Mouse (Mus musculus): ENCODE data around the gene Fbxo2.

Gene Fbxo2

GRCm38 (mm10) chr4:148143721-148144120 lies 16.7 kb upstream of the Fbxo2 start:
- DNase-seq (ENCODE audit: low read depth), result no peak

- no peak for DNase-seq (ENCODE audit: low read depth)
Measured at GRCm38 (mm10) chr4:148147714-148148113, 12.7 kb upstream of the Fbxo2 start.

- no peak for DNase-seq (ENCODE audit: low read depth)
Measured at GRCm38 (mm10) chr4:148149540-148149939, 10.9 kb upstream of the Fbxo2 start.

- no peak for DNase-seq (ENCODE audit: low read depth)
Measured at GRCm38 (mm10) chr4:148150242-148150641, 10.2 kb upstream of the Fbxo2 start.

GRCm38 (mm10) chr4:148150953-148151266 lies 9.5 kb upstream of the Fbxo2 start:
- no peak for DNase-seq (ENCODE audit: low read depth)

GRCm38 (mm10) chr4:148151267-148152168 lies 8.9 kb upstream of the Fbxo2 start, which contains the start of gene Fbxo6:
Gene Fbxo6 (minus strand): TSS chr4:148152140.
- DNase-seq (ENCODE audit: low read depth), result peak; percentile 85

GRCm38 (mm10) chr4:148152547-148152946 lies 7.9 kb upstream of the Fbxo2 start:
- no peak for DNase-seq (ENCODE audit: low read depth)

GRCm38 (mm10) chr4:148154006-148154405 lies 6.4 kb upstream of the Fbxo2 start:
- no peak for DNase-seq (ENCODE audit: low read depth)

- no peak for DNase-seq (ENCODE audit: low read depth)
Measured at GRCm38 (mm10) chr4:148154982-148155381, 5.4 kb upstream of the Fbxo2 start.

GRCm38 (mm10) chr4:148158436-148159348 lies 1.7 kb upstream of the Fbxo2 start:
- no peak for DNase-seq (ENCODE audit: low read depth)

GRCm38 (mm10) chr4:148159544-148160435 lies 631 bp upstream of the Fbxo2 start:
- peak; percentile 64 for DNase-seq (ENCODE audit: low read depth)

GRCm38 (mm10) chr4:148164002-148164439 lies 3.6 kb downstream of the Fbxo2 start:
- DNase-seq (ENCODE audit: low read depth), result no peak

GRCm38 (mm10) chr4:148164461-148164860 lies 4.0 kb downstream of the Fbxo2 start:
- DNase-seq (ENCODE audit: low read depth), result no peak

GRCm38 (mm10) chr4:148165551-148165950 lies 5.1 kb downstream of the Fbxo2 start:
- no peak for DNase-seq (ENCODE audit: low read depth)

GRCm38 (mm10) chr4:148166431-148166830 lies 6.0 kb downstream of the Fbxo2 start:
- DNase-seq (ENCODE audit: low read depth), result no peak

- peak; percentile 48 for DNase-seq (ENCODE audit: low read depth)
Measured at GRCm38 (mm10) chr4:148166986-148167385, 6.6 kb downstream of the Fbxo2 start.

GRCm38 (mm10) chr4:148168287-148168686 lies 7.9 kb downstream of the Fbxo2 start:
- peak; percentile 40 for DNase-seq (ENCODE audit: low read depth)

GRCm38 (mm10) chr4:148169586-148169985 lies 9.2 kb downstream of the Fbxo2 start:
- DNase-seq (ENCODE audit: low read depth), result no peak

GRCm38 (mm10) chr4:148170842-148171241 lies 10.4 kb downstream of the Fbxo2 start:
- DNase-seq (ENCODE audit: low read depth), result no peak

GRCm38 (mm10) chr4:148171261-148171660 lies 10.8 kb downstream of the Fbxo2 start:
- DNase-seq (ENCODE audit: low read depth), result no peak

- DNase-seq (ENCODE audit: low read depth), result no peak
Measured at GRCm38 (mm10) chr4:148173811-148174494, 13.5 kb downstream of the Fbxo2 start.
